Mouse (Mus musculus): ENCODE data around the gene Rad51b.
A peak's percentile ranks its signal among the peaks of the same experiment; 100 is the strongest.

Gene Rad51b

GRCm38 (mm10) chr12:79780745-79781144 lies 483.7 kb downstream of the Rad51b start:
- DNase-seq: peak; percentile 31 to 32

- DNase-seq: no peak
These were observed 484.7 kb downstream of the Rad51b start for GRCm38 (mm10) chr12:79781788-79782187.

DNA sequence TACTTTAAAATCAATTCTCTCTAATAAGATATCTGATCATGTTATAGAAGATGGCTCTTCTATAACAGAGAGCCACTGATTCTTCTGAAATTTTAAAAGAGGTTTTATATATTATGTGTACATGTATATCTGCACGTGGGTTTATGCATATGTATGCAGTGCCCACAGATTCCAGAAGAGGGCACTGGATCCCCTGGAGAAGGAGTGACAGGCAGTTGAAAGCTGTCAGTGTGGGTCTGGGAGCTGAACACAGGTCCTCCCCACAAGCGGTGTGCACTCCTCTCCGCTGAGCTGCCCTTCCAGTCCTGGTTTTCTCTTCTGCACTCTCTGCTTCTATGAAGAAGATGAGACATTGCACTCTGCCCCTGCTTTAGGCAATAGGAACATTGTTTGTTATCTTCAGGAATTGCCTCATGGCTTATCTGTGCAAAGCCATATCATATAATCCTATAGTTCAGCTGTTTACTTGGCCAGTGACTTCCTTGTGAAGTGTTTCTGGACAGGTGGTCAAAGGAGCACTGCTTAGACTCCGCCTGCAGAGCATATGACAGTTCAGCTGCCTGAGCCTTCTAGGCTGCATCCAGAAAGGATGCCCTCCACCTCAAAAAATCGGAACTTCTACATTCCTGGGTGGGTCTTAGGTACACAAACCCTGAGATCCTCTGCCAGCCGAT lies 485.5 kb downstream of the Rad51b start:
- DNase-seq: no peak

- DNase-seq: no peak
These were observed 487.1 kb downstream of the Rad51b start for GRCm38 (mm10) chr12:79784159-79784558.

DNA sequence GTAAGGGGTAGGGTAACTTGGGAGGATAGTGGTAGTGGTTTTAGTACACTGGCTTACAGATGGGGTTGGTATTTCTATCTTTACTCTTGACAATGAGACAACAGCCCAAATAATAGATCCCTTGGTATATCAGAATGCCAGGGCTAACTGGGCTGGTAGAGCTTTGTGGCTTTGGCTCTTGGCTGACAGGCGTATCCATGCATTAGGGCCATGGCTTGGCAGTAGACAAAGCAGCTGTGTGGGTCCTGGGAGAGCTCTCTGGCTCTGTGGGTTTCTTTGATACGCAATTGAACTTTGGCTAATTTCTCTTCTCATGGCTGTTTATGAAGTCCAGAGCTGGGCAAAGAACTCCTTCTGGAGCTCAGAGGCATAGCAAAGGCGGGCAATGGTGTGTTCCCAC lies 488.6 kb downstream of the Rad51b start:
- no peak for DNase-seq

DNA sequence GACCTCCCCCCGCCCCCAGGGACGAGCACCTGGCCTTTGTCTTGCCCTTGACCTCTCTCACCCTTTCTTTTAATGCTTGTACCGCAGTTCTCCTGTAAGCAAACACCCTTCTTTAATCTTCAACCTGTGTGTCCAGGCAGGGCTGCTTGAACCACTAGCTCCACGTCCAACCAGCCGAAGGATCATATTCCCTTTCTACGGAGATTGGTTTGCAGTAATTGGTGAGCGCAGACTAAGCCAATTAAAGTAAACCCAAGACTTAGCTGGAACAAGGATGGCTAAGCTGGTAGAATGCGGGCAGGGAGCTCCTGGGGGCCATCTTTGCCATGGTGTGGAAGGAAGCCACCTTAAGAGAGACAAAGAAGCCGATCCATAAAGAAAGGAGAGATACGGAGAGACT lies 490.5 kb downstream of the Rad51b start:
- DNase-seq: no peak

GRCm38 (mm10) chr12:79788340-79788739 lies 491.3 kb downstream of the Rad51b start:
- DNase-seq: no peak

DNA sequence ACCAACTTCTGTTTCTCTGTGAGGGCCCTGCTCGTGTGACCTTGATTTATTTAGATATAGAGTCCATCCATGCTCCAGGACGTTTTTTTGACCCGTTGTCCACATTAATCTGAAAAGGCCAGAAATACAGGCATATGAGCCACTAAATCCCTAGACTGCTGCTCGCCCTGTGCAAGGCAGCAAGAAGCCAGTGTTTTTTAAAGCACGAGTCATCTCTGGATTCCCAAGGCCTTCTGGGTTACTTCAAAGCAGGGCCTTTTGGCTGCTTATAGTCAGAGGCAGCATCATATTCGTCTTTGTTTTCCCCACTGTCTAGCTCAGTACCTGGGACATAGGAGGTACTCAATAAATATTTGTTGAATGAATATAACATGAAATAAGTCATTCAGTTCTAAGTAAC lies 492.4 kb downstream of the Rad51b start:
- no peak for DNase-seq

- peak; percentile 23 to 67 for DNase-seq
These were observed 496.3 kb downstream of the Rad51b start for GRCm38 (mm10) chr12:79793382-79793781.

DNA sequence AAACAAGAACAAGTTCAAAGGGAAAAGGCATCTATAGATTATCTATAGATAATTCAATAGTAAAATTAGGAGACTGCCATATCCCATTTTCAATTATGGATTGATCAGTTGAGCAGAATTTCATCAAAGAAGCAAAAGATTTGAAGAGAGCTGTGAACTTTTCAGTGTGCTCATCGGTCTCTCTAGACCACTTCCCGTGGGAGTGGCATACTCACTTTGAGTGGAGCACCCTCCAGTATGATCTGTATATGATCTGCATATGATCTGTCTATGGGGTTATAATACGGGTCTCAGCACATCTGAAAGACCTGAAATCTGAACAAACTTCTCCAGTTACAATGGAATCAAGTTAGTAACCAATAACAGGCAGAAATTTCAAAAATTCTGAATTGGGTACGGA lies 497.7 kb downstream of the Rad51b start:
- no peak for DNase-seq

DNA sequence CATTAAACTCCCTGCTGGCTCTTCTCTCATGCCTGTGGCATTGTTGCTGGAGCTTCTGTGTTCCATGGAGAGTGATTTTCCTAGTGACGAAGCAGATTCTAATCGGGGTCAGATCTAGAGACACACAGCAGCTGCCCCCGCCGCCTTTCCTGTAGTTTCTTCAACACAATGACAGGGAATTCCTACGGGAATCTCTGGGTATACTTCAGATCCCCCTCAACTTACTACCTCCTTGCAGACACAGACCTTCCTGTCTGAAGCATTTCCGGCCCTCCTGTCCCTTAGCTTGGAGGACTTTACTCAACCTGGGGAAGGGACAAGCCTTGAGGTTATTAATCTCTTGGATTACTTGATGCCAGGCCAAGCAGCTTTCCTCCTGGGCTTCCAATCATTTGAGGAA lies 499.2 kb downstream of the Rad51b start:
- DNase-seq: peak; percentile 68 to 87

DNA sequence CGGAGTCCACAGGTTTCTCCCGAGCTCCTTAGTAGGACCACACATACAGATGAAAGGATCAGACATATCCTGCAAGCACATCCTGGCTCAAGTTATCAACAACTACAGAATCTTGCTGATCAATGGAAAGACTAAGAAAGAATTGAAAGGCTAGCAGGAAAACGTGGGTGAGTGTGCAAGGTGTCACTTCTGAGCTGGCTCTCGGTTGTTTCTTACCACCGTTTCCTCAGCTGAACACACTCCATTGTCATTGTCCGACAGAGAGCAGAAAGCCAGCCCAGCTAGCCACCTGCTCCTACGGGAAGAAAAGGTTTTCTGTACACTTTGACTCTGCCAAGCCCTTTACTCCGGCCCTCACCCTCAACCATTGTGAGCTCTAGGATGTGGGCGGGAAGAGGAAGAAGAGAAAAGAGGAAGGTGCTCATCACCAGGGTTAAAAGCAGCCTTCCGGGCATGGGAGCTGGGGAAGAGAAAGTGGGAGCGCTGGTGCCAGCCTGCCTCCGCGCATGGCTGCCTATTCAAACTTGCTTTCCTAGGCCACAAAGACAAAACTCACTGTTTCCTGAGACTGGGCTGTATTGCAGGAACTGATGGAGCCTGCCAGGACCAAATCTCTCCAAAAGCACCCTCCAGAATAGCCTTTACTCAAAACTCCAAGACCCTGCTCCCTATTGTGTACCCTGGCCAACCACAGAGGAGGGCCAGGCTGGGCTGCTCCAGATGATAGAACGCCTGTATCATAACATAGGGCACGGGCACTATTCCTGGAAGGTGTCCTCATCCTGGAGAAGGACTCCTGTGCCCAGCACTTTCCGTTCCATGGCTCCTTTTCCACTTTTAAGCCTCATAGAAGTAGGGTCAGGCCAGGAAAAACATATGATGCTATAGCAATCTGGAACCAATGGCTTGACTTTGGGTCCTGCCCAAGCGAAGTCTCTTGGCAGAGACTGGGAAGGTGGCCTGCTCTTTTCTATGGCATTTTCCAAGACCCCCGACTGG lies 500.0 kb downstream of the Rad51b start:
- peak in 1 of 2 experiments; percentile 25 for DNase-seq

DNA sequence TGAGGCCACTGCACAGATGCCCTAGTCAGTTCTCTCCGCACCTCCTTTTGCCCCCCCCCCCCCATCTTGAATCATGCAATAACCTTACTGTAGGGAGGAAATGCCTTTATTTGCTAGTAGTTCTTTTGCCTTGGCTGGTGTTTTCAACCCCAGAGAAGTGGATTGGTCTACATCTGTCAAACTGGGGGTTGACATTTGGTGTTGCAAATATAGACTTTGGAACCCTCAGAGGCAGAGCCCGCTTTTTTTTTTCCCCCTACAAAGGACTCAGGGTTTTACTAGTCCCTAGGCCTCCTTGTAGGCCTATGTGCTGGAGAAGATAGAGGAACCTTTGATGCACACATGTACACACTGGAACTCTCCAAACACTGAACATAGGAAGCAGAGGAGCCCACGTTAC lies 501.4 kb downstream of the Rad51b start:
- no peak for DNase-seq

DNA sequence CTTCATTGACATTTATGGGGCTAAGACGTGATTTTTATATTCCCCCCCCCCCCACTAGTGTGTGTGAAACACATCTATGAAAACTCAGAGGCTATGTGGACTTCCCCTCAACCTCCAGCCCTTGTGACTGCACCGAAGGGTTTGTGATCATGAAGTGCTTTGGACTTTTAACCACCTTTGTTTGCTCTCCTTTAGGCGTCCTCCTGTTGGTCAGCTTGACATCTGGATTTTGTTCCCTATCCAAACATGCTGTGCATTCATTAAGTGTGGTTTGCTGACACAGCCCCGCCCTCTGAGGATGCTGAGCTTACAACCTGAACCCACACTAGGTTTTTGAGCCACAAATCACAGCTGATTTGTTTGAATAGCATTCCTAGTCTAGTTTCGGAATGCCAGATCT lies 502.3 kb downstream of the Rad51b start:
- DNase-seq: no peak

DNA sequence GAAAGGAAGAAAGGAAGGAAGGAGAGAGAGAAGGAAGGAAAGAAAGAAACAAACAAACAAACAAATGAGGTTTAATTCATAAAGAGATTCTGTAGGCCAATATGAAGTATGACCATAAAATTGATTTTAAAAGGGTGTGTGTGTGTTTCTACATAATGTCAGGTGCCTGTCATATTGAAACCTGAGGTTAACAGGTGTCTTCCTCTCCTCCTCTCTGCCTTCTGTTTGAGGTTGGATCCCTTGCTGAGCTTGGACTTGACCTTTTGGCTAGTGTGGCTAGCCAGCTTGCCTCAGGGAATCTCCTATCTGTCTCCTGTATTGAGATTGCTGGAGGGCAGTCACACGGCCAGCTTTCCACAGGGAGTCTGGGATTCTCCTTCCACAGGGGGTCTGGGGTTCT lies 506.6 kb downstream of the Rad51b start:
- DNase-seq: no peak

- DNase-seq: no peak
These were observed 507.9 kb downstream of the Rad51b start for GRCm38 (mm10) chr12:79804776-79805524.

GRCm38 (mm10) chr12:79806990-79807389 lies 509.9 kb downstream of the Rad51b start:
- no peak for DNase-seq

DNA sequence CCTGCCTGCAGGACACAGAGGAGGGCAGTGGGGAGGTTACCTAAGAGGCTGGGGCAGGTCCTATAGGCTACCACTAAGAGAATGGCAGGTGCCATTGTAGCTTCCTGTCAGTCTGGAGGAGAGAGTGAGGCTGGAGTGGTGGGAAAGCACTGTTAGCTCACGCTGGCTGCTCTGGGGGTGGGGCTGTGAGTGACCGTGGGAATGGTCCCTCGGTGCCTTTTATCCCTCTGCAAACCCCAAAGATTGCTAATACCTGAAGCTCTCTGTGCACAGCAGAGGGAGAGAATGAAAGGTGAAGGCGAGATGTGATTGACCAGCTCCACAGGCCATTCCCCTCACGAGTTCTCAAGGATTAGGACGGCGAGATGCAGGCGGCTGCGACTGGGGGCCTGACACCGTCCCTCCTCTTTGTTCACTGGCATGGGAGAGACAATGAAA lies 510.3 kb downstream of the Rad51b start:
- no peak for DNase-seq

GRCm38 (mm10) chr12:79807938-79808401 lies 510.9 kb downstream of the Rad51b start:
- DNase-seq: no peak

DNA sequence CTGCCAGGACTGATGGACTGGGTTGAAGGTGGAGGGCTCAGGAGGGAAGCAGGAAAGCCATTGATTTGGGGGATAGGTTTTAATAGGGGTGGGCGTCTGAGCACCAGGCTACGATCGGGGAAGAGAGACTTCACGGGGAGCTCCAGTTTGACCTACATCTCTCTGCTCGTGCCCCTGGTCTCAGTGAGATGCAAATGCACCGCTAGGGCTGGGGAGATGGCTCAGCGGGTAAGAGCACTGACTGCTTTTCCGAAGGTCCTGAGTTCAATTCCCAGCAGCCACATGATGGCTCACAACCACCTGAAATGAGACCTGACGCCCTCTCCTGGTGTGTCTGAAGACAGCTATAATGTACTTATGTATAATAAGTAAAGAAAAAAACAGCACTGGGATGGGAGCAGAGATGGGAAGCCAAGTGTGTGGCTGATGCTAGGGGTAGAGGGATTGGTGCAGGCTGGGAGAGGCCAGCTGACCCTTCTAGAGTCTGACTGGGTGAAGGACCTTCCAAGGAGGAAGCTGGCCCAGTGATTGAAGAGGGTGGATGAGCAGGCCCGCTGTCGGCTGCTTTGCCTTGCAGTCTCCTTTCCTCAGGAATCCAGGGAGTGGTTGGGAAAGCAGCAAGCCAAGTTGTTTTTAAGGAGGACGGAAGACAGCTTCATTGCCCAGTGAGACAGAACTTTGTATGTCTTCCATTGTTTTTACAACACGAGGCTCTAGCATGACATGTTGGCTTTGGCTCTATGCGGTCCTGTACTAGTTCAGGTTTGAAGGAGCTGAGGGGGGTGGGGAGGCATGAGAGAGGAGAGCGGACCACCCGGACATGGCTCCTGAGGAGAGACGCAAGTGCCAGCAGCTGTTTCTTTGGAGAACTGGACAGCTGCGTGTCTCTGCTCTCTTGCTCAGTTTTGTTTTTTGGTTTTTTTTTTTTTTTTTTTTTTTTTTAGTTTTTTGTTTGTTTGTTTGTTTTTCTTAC lies 511.6 kb downstream of the Rad51b start:
- no peak for DNase-seq

DNA sequence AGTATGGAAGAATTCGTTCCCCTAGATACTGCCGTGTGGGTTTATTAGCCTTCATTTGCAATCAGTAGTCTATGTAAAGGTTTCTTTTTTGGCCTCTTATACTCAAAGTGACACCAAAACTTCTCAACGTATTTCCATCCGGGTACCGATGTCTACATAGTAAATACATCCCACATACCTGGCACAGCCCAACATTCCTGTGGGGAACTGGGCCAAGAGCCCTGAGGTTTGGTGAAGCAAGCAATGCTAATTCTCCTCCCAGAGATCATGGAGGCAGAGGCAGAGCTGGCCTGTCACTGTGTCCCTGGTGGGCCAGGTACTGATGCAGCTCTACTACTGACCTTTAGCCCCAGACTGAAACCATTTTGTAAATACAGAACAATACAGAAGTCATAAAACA lies 512.4 kb downstream of the Rad51b start:
- DNase-seq: peak; percentile 46 to 50

- DNase-seq: no peak
These were observed 515.3 kb downstream of the Rad51b start for GRCm38 (mm10) chr12:79812422-79812821.

All from kidney, postnatal 36 days (tissue).